Mouse (Mus musculus): ENCODE data around the gene Qprt. TPM values are rescaled to one million over a fixed set of nuclear protein-coding genes. Genes with fewer than 3 reads are reported as not detected.
A peak's percentile ranks its signal among the peaks of the same experiment; 100 is the strongest.

Gene Qprt
- total RNA-seq, 2 experiments from 2014 or later = 0.34 to 1.7 TPM

DNA sequence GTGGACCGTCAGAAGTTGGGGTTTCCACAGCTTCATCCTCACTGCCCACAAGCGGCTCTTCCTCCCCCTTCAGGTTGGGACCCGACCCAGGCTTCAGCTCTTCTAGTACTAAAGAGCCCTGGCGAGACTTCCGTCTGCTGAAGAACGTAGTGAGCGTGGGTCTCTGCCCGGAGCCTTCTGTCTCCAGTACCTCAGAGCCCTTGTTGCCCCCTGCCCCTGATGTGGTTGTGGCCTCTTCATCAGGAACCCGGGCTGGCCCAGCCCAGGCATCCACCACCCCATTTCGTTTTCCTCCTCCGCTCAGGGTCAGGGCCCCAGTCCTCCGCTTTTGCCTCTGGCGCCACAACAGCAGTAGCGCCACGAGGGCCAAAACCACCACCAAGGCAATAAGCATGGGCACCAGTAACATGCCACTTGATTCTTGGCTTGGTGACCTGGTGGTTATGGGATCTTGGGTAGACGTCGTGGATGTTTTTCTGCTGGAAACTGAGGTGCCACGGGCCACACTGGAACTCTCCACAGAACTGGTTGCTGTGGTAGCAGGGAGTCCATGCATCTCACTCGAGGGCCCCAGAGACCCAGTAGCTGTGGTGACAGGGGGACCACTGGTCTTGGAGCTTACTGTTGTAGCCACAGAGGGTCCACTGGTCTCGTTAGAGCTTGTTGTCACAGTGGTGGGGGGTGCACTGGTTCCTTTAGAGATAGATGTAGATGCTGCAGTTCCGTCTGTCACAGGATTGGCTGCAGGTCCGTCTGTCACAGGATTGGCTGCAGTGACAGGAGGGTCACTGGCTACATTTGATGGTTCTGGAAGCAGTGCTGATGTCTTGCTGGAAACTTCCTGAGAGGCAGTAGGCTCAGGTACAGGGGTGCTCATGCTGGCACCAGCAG lies 14.4 kb upstream of the Qprt start:
- ATAC-seq (replicated peaks; ENCODE audit: low FRiP score, poor library complexity, severe bottlenecking) = 0 out of 2 replicates have a peak, but pooled peaks have one; percentile 19

DNA sequence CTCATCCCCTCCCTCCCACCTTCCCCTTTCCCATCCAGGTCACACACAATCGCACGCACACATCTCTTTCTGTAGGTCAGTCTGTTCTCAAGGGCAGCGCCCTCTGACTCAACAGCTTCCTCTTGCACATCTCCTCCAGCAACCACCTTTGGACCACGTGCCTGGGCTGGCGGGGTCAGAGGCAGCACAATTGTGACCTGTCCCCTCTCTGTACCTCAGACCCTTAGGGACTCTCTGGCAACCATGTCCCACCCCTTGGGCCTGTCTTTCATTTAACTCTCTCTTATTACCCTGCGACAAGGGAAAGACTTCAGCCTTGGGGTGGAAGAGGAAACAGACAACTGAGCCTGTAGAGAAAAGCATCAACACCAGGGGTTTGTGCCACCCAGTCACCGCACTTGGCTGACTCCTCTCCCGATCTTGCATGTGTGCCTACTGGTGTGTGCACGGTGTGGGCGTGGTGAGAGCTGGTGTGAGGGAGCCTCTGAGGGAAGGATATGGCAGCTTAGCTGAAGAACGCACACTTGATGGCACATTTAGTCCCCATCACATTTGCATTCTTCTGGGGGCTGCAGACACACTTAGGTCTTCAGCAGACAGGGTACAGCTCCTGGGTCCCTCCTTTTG lies 12.9 kb upstream of the Qprt start:
- ATAC-seq (replicated peaks; ENCODE audit: low FRiP score, poor library complexity, severe bottlenecking) = peak; percentile 64

DNA sequence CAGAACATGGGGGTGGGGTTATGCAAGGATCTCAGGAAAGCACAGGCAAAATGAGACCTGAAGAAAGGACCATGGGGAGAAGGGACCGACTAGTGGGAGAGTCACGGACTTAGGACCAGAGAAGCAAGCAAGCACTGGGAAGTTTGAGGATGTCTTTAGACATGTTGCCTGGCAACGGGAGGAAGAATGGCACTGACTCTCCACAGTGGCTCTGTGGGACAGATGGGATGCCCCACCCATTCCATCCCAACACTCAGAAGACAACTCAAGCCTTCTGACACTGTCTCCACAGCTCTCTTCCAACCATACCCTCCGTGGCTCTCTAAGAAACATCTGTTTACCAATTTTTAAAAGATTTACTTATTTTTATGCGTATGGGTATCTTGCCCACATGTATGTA lies 11.1 kb upstream of the Qprt start:
- ATAC-seq (replicated peaks; ENCODE audit: low FRiP score, poor library complexity, severe bottlenecking) = no peak

DNA sequence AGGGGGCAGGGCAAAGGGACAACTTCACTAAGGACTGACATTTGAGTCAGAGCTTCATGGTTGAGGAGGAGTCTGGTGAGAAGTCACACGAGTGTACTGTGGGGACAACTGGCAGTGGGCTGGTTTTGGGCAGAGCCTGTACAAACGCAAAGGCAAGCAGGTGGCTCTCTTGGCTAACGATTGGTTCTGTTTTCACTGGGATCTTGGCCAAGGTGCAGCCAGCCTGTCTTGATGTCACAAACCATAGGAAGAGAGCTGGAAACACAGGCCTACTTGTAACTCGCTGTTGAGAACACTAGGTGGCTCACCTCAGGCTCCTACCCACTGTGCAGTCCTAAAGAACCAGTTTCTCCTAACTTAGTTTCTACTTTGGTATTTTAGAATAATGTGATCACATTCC lies 7.6 kb upstream of the Qprt start:
- peak; percentile 85 for ATAC-seq (replicated peaks; ENCODE audit: low FRiP score, poor library complexity, severe bottlenecking)

DNA sequence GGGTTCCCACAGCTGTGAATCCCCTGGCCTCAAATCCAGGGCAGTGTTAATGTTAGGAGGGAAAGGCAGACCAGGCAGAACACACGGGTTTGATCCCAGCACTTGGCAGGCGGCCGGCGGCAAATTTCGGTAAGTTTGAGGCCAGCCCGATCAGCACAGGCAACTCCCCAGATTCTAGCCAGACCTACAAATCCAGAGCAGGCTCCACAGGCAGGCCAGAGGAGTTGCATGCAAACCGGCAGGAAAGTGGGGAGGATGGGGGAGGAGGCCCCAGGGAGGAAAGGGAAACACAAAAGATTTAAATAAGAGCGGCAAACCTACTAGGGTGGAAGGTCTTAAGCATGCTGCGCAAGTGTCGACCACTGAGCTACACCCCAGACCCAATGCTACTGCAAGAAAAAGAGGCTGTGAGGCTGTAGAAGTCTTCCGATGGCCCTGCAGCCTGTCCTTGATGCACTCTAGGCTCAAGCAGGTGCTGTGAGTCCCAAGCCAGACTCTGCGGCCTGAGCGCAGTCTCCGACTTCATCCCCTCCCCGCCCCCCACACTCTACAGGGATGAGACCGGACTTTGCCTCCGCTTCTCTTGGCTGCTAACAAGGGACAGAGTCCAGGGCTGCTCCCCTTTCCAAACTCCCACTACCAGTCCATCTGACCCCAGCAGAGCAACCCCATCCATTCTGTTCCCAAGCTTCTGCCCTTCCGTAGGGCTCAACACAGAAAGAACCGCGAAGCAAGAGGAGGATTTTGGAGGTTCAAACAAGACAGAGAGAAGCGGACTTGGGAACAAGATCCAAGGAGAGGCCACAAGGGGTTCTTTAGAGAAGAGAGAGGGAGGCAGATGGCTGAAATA lies 740 bp downstream of the Qprt start:
- ATAC-seq (replicated peaks; ENCODE audit: low FRiP score, poor library complexity, severe bottlenecking) = no peak

DNA sequence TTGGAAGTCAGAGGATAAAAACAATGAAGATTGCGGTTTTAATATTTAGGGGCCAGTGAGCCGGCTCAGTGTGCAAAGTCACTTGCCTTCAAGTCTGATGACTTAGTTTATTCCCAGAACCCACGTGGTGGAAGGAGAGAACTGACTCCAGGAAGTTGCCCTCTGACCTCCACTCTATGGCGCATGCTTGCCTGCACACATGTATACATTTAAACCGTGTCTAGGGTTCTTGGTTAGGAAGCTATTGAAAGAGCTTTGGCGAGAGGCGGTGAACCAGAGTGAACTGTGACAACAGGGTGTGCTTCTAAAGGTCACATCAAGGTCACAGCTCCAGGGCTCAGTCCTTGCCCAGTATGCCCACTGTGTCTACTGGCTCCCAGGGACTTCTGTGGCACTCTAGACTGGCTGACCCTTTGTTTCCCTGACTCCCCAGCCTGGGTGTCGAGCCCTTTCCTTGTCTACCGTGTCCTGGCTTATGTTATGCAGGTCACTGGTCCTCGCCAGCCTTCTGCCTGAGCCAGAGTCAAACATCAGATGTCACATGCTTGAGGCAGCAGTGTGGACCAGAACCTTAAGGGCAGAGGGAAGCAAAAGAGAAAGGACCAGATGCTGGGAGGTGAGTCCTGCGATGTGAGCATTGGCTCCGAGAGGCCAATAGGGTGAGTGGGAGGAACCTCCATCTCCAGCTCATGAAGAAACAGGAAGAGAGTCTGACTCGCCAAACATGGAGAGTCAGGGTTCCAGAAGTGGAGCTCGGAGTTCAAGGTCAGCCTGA lies 3.2 kb downstream of the Qprt start:
- ATAC-seq (replicated peaks; ENCODE audit: low FRiP score, poor library complexity, severe bottlenecking) = no peak

DNA sequence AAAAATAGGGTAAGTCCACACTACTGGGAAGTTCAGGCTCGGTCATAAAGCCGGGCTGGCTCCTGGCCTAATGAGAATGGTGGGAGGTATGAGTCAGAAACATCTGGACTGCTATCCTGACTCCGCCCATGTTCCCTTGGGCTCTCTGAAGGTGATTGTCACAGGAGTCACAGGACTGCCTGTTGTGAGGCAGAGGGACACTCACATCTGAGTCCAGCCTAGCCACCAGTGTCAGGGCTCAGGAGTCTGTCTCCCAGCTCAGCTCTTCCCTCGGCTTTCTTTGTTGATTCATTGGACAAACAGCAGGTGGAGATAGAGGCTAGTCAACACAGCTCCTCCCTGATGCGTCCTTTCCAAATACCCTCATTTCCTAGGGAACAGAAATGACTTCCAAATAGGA lies 4.1 kb downstream of the Qprt start:
- no peak for ATAC-seq (replicated peaks; ENCODE audit: low FRiP score, poor library complexity, severe bottlenecking)

DNA sequence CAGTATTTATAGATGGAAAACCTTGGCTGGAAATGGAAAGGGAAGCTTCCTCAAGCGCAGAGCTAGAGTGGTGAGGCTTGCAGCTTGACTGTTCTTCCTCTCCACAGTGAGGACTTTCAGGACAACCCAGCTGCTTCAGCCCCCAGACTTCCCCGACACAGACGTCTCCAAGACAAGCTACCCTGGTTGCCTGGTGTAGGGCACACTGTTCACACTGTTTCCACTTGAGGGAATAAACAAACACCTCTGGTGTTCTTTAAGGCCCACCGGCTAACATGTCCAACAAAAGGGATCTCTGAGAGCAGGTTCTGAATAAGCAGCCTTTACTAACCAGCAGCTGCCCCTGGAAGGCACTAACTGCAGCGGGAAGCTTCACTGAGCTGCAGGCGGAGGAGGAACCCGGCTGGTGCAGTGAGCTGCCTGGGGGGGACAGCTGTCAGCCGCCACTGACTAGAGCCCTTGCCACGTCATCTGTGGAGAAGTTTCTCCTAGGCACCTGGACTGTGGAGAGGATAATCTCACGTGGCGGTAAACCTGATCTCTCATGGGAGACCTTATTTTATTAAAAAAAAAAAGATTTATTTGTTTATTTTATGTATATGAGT lies 5.6 kb downstream of the Qprt start:
- ATAC-seq (replicated peaks; ENCODE audit: low FRiP score, poor library complexity, severe bottlenecking) = no peak

DNA sequence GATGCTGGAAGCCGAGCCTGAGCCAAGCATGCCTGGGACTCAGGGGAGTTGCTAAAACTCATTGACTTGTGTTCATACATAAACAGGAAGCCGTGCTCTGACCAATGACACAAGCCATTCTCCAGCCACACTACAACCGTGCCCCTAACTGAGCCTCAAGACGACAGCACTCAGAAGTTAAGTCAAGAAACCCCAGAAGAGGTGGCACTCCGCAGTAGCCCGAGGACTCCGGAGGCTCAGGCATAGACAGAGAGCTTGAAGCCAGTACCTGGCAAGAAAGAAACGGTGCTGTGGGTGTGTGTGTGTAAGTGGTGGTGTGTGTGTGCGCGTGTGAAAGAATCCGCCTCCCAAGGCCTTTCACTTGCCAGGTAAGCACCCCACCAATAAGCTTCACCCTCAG lies 7.1 kb downstream of the Qprt start:
- no peak for ATAC-seq (replicated peaks; ENCODE audit: low FRiP score, poor library complexity, severe bottlenecking)

DNA sequence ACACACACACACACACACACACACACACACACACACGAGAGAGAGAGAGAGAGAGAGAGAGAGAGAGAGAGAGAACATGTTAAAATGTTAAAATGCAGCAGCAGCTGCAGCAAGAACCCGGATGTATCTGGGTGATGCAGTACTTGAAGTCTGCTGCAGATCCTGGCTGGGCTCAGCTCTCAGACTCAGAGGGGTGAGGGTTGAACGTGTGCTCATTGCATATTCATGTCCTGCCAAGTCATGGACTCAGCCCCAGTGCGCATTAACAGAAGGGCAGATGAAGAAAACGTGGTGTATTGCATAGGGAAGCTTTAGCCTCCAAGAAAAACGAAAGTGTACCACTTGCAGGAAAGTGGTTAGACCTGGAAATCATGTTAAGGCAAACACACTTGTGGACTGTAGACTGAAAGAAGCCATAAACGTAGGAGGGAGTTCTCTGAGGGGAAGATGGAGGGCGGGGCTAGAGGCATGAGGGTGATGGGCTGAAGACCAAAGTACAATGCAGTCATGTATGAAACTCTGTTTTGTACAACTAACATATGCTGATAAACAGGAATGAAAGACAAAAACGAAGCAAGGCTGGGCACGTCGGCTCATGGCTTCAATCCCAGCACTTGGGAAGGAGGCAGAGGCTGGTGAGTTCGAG lies 8.3 kb downstream of the Qprt start:
- ATAC-seq (replicated peaks; ENCODE audit: low FRiP score, poor library complexity, severe bottlenecking) = no peak

DNA sequence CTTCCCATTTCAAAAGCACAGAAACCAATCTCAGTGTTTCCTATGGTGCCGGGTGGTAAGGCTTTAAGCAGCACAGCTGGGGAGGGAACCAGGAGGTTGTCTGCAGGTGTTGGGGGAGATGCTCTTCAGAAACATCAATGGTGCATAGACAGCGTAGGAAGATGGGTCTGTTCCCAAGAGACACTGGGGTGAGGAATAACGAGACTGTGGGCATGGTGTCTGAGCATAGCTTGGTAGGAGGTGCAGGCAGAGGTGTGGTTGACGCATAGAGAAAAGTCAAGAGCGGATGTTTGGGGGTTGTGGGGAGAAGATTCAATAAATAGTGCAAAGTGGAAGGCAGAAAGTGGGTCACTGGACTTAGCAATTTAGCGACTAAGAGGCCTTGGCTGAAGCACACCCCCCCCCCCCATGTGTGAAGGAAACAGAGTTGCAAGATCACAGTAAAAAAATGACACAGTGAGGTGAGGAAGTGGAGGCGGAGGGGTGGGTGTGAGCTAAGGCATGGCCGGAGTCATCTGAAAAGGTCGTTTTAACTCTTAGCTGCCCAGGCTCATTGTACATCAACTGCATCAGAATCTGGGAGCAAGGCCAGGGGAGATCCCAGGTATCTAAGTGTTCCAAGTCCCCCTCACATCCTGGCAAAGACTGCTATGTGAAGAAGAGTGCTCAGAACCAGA lies 9.0 kb downstream of the Qprt start:
- ATAC-seq (replicated peaks; ENCODE audit: low FRiP score, poor library complexity, severe bottlenecking) = no peak

DNA sequence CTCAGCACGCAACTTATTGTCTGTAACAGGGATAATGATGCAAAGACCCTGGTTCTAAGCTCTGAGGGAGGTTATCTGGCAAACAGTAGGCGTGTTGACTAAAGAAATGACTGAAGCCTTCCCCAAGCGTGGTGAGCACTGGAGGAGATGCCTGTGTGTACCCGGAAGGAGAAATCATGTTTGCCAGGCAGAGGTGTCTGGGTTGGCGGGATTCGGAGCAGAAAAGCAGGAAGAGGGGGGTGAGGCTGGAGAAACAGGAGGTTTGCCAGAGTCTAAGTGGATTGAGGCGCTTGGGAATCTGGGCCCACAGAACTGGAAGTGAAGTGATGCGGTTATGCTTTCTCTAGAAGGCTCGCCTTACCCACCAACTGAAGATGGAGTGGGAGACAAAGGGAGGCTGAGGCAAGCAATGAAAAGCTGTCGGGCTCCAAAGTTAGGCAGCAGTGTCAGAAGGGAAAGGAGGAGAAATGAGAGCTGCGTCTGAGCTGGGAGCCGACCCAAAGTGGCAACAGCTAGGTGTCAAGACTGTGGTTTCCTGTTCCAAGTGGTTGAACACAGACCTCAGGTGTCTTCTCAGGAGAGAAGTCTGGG lies 9.7 kb downstream of the Qprt start:
- ATAC-seq (replicated peaks; ENCODE audit: low FRiP score, poor library complexity, severe bottlenecking) = no peak

DNA sequence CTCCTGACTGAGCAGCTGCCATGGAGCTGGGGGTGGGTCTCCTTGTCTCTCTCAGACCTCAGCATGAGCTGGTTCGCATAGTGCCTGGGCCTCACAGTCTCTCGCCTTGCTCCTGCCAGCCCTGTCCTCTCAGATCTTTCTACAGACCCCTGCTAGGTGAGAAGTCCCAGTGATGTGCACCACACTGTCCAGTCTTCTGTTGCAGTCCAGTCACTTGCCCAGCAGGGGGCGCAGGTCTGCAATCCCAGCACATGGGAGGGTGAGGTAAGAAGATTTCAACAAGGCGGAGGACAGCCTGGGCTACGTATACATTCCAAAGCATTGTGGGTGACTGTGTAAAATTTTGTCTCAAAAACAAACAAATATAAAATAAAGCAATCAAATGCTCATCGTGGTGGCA lies 10.6 kb downstream of the Qprt start:
- ATAC-seq (replicated peaks; ENCODE audit: low FRiP score, poor library complexity, severe bottlenecking) = peak; percentile 67

DNA sequence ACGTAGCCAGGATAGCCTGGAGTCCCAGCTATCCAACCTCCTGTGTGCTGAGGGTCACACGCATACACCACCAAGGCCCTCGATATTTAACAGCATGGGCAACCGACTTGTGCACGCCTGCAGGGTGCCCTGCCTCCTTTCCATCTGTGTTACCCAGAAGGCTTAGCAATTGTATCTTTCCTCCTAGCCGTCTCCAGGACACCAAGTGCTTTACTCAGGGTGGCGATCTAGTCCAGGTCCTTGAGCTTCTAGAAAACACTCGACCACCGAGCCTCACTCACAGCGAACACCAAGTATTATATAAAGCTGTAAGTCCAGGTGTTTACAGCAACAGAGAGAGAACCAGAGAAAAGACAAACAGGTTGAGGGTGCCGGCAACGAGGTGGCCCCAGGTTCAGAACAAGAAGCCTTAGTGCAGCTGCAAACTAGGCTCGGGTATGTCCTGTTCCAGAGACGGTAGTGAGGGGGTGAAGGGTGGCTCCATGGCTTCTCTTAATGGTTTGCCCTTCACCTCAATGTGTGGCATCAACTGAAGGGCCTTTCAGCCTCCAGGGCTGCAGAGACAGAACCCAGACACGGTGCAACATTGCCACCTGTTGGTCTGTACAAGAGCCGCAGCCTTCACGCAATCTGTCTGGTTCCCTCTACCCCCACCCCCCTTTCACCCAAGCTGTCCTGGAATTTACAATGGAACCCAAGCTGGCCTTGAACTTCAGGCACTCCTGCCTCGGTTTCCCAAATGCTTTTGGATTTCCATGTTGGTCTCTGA lies 11.6 kb downstream of the Qprt start:
- peak; percentile 70 for ATAC-seq (replicated peaks; ENCODE audit: low FRiP score, poor library complexity, severe bottlenecking)

DNA sequence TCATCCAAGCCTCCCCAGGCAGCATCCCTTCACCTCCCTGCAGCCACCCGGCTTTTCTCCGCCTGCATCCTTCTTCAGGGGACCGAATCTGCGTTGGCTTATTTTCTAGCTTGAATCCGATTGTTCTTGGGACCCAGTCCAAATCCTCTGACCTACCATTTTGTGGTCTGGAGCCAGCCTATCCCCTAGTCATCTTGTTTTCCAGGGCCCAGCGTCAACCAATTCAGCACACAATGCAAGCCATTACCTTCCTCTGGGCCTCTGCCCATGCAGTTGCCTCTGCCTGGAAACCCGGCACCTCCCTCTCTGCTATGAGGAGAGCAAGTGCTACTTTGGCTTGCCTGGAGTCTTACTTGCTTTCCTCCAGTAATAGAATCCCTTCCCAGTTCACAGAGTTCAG lies 16.5 kb downstream of the Qprt start:
- no peak for ATAC-seq (replicated peaks; ENCODE audit: low FRiP score, poor library complexity, severe bottlenecking)

DNA sequence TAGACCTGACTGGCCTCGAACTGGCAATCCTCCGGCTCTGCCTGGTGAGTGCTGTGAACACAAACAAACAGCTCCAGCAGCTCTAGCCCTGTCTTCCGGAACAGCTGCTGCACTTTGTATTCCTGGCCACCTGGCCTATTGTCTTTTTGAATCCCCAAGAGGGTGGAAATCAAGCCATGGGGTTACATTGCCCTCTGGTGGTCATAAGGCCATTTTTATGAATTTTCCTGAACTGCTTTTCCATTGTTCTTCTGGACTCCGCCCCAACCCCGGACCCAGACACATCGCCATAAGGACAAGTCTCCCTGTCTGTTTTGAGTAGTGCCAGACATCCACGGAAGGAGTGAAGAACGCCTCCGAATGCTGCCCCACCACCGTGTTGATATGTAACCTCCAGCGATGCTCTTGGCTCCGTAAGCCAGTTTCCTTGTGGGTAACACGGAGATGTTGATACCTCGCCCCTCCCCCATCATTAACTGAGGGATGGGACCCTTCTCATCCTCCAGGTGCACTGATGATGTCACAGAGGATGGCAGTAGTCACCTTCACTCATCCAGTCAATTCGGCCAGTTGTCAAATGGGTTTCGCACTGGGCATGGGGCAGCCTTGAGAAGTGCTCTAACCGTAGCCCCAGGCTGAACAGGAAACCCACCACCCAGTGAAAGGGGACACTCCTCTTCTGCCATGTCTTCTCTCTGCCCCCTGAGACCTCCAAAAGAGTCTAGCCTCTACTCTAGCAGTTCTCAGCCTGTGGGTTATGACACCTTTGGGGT lies 17.3 kb downstream of the Qprt start:
- peak; percentile 54 for ATAC-seq (replicated peaks; ENCODE audit: low FRiP score, poor library complexity, severe bottlenecking)

DNA sequence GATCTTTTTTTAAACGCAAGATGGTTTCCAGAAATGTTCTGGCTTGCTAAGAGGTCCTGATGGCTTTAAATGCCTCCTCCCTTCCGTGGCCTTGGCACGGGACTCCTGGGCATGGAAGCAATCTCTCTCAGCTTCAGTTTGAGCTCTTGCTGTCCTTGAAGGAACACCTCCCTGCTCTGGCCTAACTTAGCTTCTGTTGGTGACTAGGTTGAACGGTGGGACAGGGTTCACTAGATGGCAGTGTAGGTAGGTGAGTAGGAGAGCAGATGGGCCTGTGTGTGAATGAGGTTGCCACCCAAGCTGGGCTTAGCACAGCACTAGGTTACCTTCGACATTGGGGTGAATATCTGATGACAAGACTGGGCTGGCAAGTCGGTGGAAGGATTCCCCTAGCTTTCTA lies 18.1 kb downstream of the Qprt start:
- peak; percentile 54 for ATAC-seq (replicated peaks; ENCODE audit: low FRiP score, poor library complexity, severe bottlenecking)
